Mouse (Mus musculus): Measurements from ENCODE around the gene Pabpn1. TPM values are rescaled to one million over a fixed set of nuclear protein-coding genes. Genes with fewer than 3 reads are reported as not detected.
"Not testable (repeated sequence)": the region's sequence is repeated elsewhere in the genome, so short reads cannot be mapped to it uniquely, and the experiment has no call there.

Pabpn1 gene
- polyA plus RNA-seq, 1 experiment from 2014 or later: 135 TPM

- no peak for ATAC-seq (ENCODE audit: low FRiP score, low TSS enrichment)
- H3K27me3 ChIP-seq (ENCODE audit: insufficient read depth, low read length): no peaks in the 10 kb centered on the region
- no peak overlapping the region for H3K27ac ChIP-seq (ENCODE audit: low read length)
- 59% methylated on average over 13 of the region's 13 CpGs for WGBS
- peaks cover 10% of the 10 kb centered on the region; the same call in 1 of the 2 replicates for H3K4me1 ChIP-seq (ENCODE audit: insufficient read depth, low read length)
- H3K4me2 ChIP-seq (replicated peaks; ENCODE audit: low read depth, low read length): no peak overlapping the region
- no peak overlapping the region for H3K9ac ChIP-seq (replicated peaks; ENCODE audit: low read length)
- H3K4me3 ChIP-seq (ENCODE audit: low read length): no peak overlapping the region
- no peaks in the 10 kb centered on the region for H3K36me3 ChIP-seq (ENCODE audit: insufficient read depth, low read length)
- H3K9me3 ChIP-seq (ENCODE audit: low read length): no peaks in the 10 kb centered on the region
Observed at GRCm38 (mm10) chr14:54941024-54941978, 49.0 kb downstream of the Pabpn1 start.

- Histone ChIP-seq H3K9me3 (ENCODE audit: low read length) (no peaks in the 10 kb centered on the region), H3K36me3 (ENCODE audit: insufficient read depth, low read length) (no peaks in the 10 kb centered on the region), H3K4me2 (replicated peaks; ENCODE audit: low read depth, low read length) (no peak overlapping the region), H3K27ac (ENCODE audit: low read length) (no peak overlapping the region), H3K27me3 (ENCODE audit: insufficient read depth, low read length) (no peaks in the 10 kb centered on the region), H3K9ac (replicated peaks; ENCODE audit: low read length) (no peak overlapping the region), H3K4me3 (ENCODE audit: low read length) (no peak overlapping the region), H3K4me1 (ENCODE audit: insufficient read depth, low read length) (0 out of 2 replicates have a peak, but pooled peaks cover 5% of the 10 kb centered on the region)
- ATAC-seq (ENCODE audit: low FRiP score, low TSS enrichment): no peak
- WGBS: 84% methylated on average over 7 of the region's 8 CpGs
Observed at GRCm38 (mm10) chr14:54942479-54942878, 50.2 kb downstream of the Pabpn1 start.

- H3K27me3 ChIP-seq (ENCODE audit: insufficient read depth, low read length): no peaks in the 10 kb centered on the region
- H3K9ac ChIP-seq (replicated peaks; ENCODE audit: low read length): no peak overlapping the region
- 0 out of 2 replicates have a peak, but pooled peaks cover 5% of the 10 kb centered on the region for H3K4me1 ChIP-seq (ENCODE audit: insufficient read depth, low read length)
- no peak overlapping the region for H3K4me2 ChIP-seq (replicated peaks; ENCODE audit: low read depth, low read length)
- no peaks in the 10 kb centered on the region for H3K36me3 ChIP-seq (ENCODE audit: insufficient read depth, low read length)
- H3K4me3 ChIP-seq (ENCODE audit: low read length): no peak overlapping the region
- no peak for ATAC-seq (ENCODE audit: low FRiP score, low TSS enrichment)
- H3K27ac ChIP-seq (ENCODE audit: low read length): no peak overlapping the region
- 96% methylated on average over 7 of the region's 7 CpGs for WGBS
- H3K9me3 ChIP-seq (ENCODE audit: low read length): no peaks in the 10 kb centered on the region
Observed at GRCm38 (mm10) chr14:54943971-54944370, 51.7 kb downstream of the Pabpn1 start.

- 76% methylated on average over 2 of the region's 2 CpGs for WGBS
- Histone ChIP-seq H3K9ac (replicated peaks; ENCODE audit: low read length) (no peak overlapping the region), H3K27ac (ENCODE audit: low read length) (no peak overlapping the region), H3K36me3 (ENCODE audit: insufficient read depth, low read length) (no peaks in the 10 kb centered on the region), H3K9me3 (ENCODE audit: low read length) (no peaks in the 10 kb centered on the region), H3K4me3 (ENCODE audit: low read length) (no peak overlapping the region), H3K4me2 (replicated peaks; ENCODE audit: low read depth, low read length) (no peak overlapping the region), H3K4me1 (ENCODE audit: insufficient read depth, low read length) (0 out of 2 replicates have a peak, but pooled peaks cover 3% of the 10 kb centered on the region), H3K27me3 (ENCODE audit: insufficient read depth, low read length) (no peaks in the 10 kb centered on the region)
- ATAC-seq (ENCODE audit: low FRiP score, low TSS enrichment): no peak
Observed at GRCm38 (mm10) chr14:54944939-54945338, 52.6 kb downstream of the Pabpn1 start.

- Histone ChIP-seq H3K27ac (ENCODE audit: low read length) (no peak overlapping the region), H3K4me3 (ENCODE audit: low read length) (no peak overlapping the region), H3K4me2 (replicated peaks; ENCODE audit: low read depth, low read length) (no peak overlapping the region), H3K9ac (replicated peaks; ENCODE audit: low read length) (no peak overlapping the region), H3K9me3 (ENCODE audit: low read length) (no peaks in the 10 kb centered on the region), H3K4me1 (ENCODE audit: insufficient read depth, low read length) (no peaks in the 10 kb centered on the region), H3K27me3 (ENCODE audit: insufficient read depth, low read length) (no peaks in the 10 kb centered on the region), H3K36me3 (ENCODE audit: insufficient read depth, low read length) (no peaks in the 10 kb centered on the region)
- 64% methylated on average over 19 of the region's 19 CpGs for WGBS
- ATAC-seq (ENCODE audit: low FRiP score, low TSS enrichment): no peak
Observed at GRCm38 (mm10) chr14:54945975-54946704, 53.8 kb downstream of the Pabpn1 start.

GRCm38 (mm10) chr14:54947008-54947407, 54.7 kb downstream of the Pabpn1 start:
- not testable (repeated sequence) for H3K4me3 ChIP-seq (ENCODE audit: low read length); H3K27ac ChIP-seq (ENCODE audit: low read length); H3K4me2 ChIP-seq (replicated peaks; ENCODE audit: low read depth, low read length); H3K27me3 ChIP-seq (ENCODE audit: insufficient read depth, low read length); H3K36me3 ChIP-seq (ENCODE audit: insufficient read depth, low read length); ATAC-seq (ENCODE audit: low FRiP score, low TSS enrichment); H3K9me3 ChIP-seq (ENCODE audit: low read length); H3K9ac ChIP-seq (replicated peaks; ENCODE audit: low read length); H3K4me1 ChIP-seq (ENCODE audit: insufficient read depth, low read length)
- 86% methylated on average over 8 of the region's 11 CpGs for WGBS

Other genes starting within 250 kb of the Pabpn1 start
- 90.4 and 91.1 TPM in 2 replicates for gene 1700123O20Rik, start 206.3 kb upstream of the Pabpn1 start, polyA plus RNA-seq (2015; fragmentation: Nextera tagmentation; extraction: Ambion mirVana)
- gene Acin1, start 205.6 kb upstream of the Pabpn1 start, polyA plus RNA-seq (2015; fragmentation: Nextera tagmentation; extraction: Ambion mirVana): 120 and 136 TPM in 2 replicates
- 0.06 and 0.12 TPM in 2 replicates for gene Gm29776, start 193.7 kb upstream of the Pabpn1 start, polyA plus RNA-seq (2015; fragmentation: Nextera tagmentation; extraction: Ambion mirVana)
- 0.19 TPM in 1 of 2 replicates, not detected in the other for gene Cebpe, start 180.3 kb upstream of the Pabpn1 start, polyA plus RNA-seq (2015; fragmentation: Nextera tagmentation; extraction: Ambion mirVana)
- 21.0 and 24.6 TPM in 2 replicates for gene Slc7a8, start 110.6 kb upstream of the Pabpn1 start, polyA plus RNA-seq (2015; fragmentation: Nextera tagmentation; extraction: Ambion mirVana)
- 0.16 and 0.59 TPM in 2 replicates for gene Rnf212b, start 78.4 kb upstream of the Pabpn1 start, polyA plus RNA-seq (2015; fragmentation: Nextera tagmentation; extraction: Ambion mirVana)
- 18.0 and 19.9 TPM in 2 replicates for gene Homez, start 21.5 kb upstream of the Pabpn1 start, polyA plus RNA-seq (2015; fragmentation: Nextera tagmentation; extraction: Ambion mirVana)
- gene Ppp1r3e, start 14.9 kb upstream of the Pabpn1 start, polyA plus RNA-seq (2015; fragmentation: Nextera tagmentation; extraction: Ambion mirVana): 1.6 and 1.7 TPM in 2 replicates
- gene Bcl2l2, start 9.1 kb upstream of the Pabpn1 start, polyA plus RNA-seq (2015; fragmentation: Nextera tagmentation; extraction: Ambion mirVana): 5.0 and 5.1 TPM in 2 replicates
- gene Gm20521, start 9.1 kb upstream of the Pabpn1 start, polyA plus RNA-seq (2015; fragmentation: Nextera tagmentation; extraction: Ambion mirVana): 0.16 and 0.45 TPM in 2 replicates
- gene Slc22a17, start 20.6 kb downstream of the Pabpn1 start, polyA plus RNA-seq (2015; fragmentation: Nextera tagmentation; extraction: Ambion mirVana): 45.9 and 55.1 TPM in 2 replicates
- 30.0 and 33.0 TPM in 2 replicates for gene Efs, start 33.6 kb downstream of the Pabpn1 start, polyA plus RNA-seq (2015; fragmentation: Nextera tagmentation; extraction: Ambion mirVana)
- gene Il25, start 40.2 kb downstream of the Pabpn1 start, polyA plus RNA-seq (2015; fragmentation: Nextera tagmentation; extraction: Ambion mirVana): 0.17 TPM in 1 of 2 replicates, not detected in the other
- gene Cmtm5, start 43.8 kb downstream of the Pabpn1 start, polyA plus RNA-seq (2015; fragmentation: Nextera tagmentation; extraction: Ambion mirVana): 1.5 and 2.1 TPM in 2 replicates
- gene Myh6, start 74.4 kb downstream of the Pabpn1 start, polyA plus RNA-seq (2015; fragmentation: Nextera tagmentation; extraction: Ambion mirVana): 1.1 and 1.4 TPM in 2 replicates
- gene Gm17428, start 84.4 kb downstream of the Pabpn1 start, polyA plus RNA-seq (2015; fragmentation: Nextera tagmentation; extraction: Ambion mirVana): not detected in 2 replicates
- 2.4 and 5.0 TPM in 2 replicates for gene Myh7, start 102.1 kb downstream of the Pabpn1 start, polyA plus RNA-seq (2015; fragmentation: Nextera tagmentation; extraction: Ambion mirVana)
- gene Ngdn, start 123.0 kb downstream of the Pabpn1 start, polyA plus RNA-seq (2015; fragmentation: Nextera tagmentation; extraction: Ambion mirVana): 87.0 and 88.8 TPM in 2 replicates
- 4.3 and 6.0 TPM in 2 replicates for gene Zfhx2, start 199.8 kb downstream of the Pabpn1 start, polyA plus RNA-seq (2015; fragmentation: Nextera tagmentation; extraction: Ambion mirVana)
- gene Thtpa, start 202.3 kb downstream of the Pabpn1 start, polyA plus RNA-seq (2015; fragmentation: Nextera tagmentation; extraction: Ambion mirVana): 27.1 and 28.9 TPM in 2 replicates
- gene Ap1g2, start 214.1 kb downstream of the Pabpn1 start, polyA plus RNA-seq (2015; fragmentation: Nextera tagmentation; extraction: Ambion mirVana): 23.2 and 23.3 TPM in 2 replicates
- 0.45 and 0.51 TPM in 2 replicates for gene Jph4, start 224.4 kb downstream of the Pabpn1 start, polyA plus RNA-seq (2015; fragmentation: Nextera tagmentation; extraction: Ambion mirVana)